ENCODE assay signal across 8 mouse cellular contexts in genomic region chr8:114133050-114133509, GRCm38 (mm10). TPM values are rescaled to one million over a fixed set of nuclear protein-coding genes. Genes with fewer than 3 reads are reported as not detected.
DNase-seq lines count a peak whose midpoint lies in the region; ATAC-seq and TF ChIP-seq lines count a peak whose summit lies in the region.

No protein-coding gene starts in this region.

- dilution Hi-C loops in CH12.LX (cut with MboI; ENCODE audit: extremely low pct_ligation_motif_present, extremely low pct_unique_long_range_greater_than_20kb, low sequenced_read_pairs) = no loop called here

- DNase-seq in heart, adult 8-10 months (ENCODE audit: low spot score) = no peak
- DNase-seq in CH12.LX (ENCODE audit: extremely low read depth) = no peak
- DNase-seq in forebrain, embryonic 14.5 days (ENCODE audit: low spot score) = no peak
- DNase-seq in liver, embryonic 13.5 days = no peak
- DNase-seq in right cerebral cortex, postnatal 14 days = no peak
- DNase-seq in right cerebral cortex, adult 2 months (ENCODE audit: low spot score in 2 of 2) = no peak
- no peak for DNase-seq in left cerebral cortex, adult 11 months (ENCODE audit: low spot score)

- TF ChIP-seq POLR2A in CH12.LX (IDR thresholded peaks at IDR 0.05; ENCODE audit: low read depth, low read length) = no peak

- H3K4me2 ChIP-seq in heart, embryonic 15.5 days = peak overlapping the region; percentile 68
- H3K4me2 ChIP-seq in CH12.LX (ENCODE audit: insufficient read depth, low read depth, poor library complexity, severe bottlenecking) = peak overlapping the region; percentile 89; the same call in 1 of the 2 replicates
- peak overlapping the region; percentile 64 for H3K4me2 ChIP-seq in forebrain, embryonic 14.5 days (ENCODE audit: low read length)
- peak overlapping the region; percentile 82 for H3K4me2 ChIP-seq in liver, embryonic 13.5 days

- no peak for TF ChIP-seq EP300 in CH12.LX (IDR thresholded peaks at IDR 0.05; ENCODE audit: low read length)

- TF ChIP-seq RAD21 in CH12.LX (IDR thresholded peaks at IDR 0.05; ENCODE audit: low read depth, low read length) = no peak

- H3K9me3 ChIP-seq in heart, embryonic 15.5 days (replicated peaks) = no peaks in the 10 kb centered on the region
- H3K9me3 ChIP-seq in CH12.LX (replicated peaks; ENCODE audit: low read length) = no peaks in the 10 kb centered on the region
- H3K9me3 ChIP-seq in forebrain, embryonic 14.5 days (replicated peaks; ENCODE audit: control insufficient read depth, low read length) = no peaks in the 10 kb centered on the region
- H3K9me3 ChIP-seq in liver, embryonic 13.5 days (replicated peaks) = no peaks in the 10 kb centered on the region

- no peak overlapping the region for H3K9ac ChIP-seq in heart, embryonic 15.5 days
- no peak overlapping the region for H3K9ac ChIP-seq in CH12.LX (ENCODE audit: insufficient read depth, low read depth)
- H3K9ac ChIP-seq in forebrain, embryonic 14.5 days (ENCODE audit: low read length) = no peak overlapping the region; the same call in 1 of the 2 replicates
- no peak overlapping the region for H3K9ac ChIP-seq in liver, embryonic 13.5 days

- ATAC-seq in heart, embryonic 15.5 days (replicated peaks; ENCODE audit: insufficient number of reproducible peaks, insufficient read depth, low FRiP score, low read depth) = no peak
- ATAC-seq in forebrain, embryonic 14.5 days = peak; percentile 13; the same call in 1 of the 2 replicates
- ATAC-seq in liver, embryonic 13.5 days (ENCODE audit: low read depth) = no peak

- H3K79me2 ChIP-seq in CH12.LX (replicated peaks; ENCODE audit: control insufficient read depth, extremely low read depth, insufficient read depth, poor library complexity, severe bottlenecking) = no peaks in the 10 kb centered on the region

- 29% methylated on average over 14 of the region's 14 CpGs for WGBS in heart, embryonic 15.5 days
- 30% methylated on average over 14 of the region's 14 CpGs for WGBS in forebrain, embryonic 14.5 days
- 30% methylated on average over 14 of the region's 14 CpGs for WGBS in liver, embryonic 13.5 days (ENCODE audit: insufficient replicate concordance)

- peak overlapping the region; percentile 58 for H3K4me3 ChIP-seq in heart, embryonic 15.5 days
- H3K4me3 ChIP-seq in CH12.LX (replicated peaks in 1 of 3; ENCODE audit: low read depth in 2 of 3, low read length in 2 of 3, poor library complexity in 1 of 3) = peak overlapping the region in 1 of 3 experiments; percentile 76
- H3K4me3 ChIP-seq in forebrain, embryonic 14.5 days (ENCODE audit: low read depth, low read length) = peak overlapping the region; percentile 38; the same call in 1 of the 2 replicates
- H3K4me3 ChIP-seq in liver, embryonic 13.5 days (replicated peaks) = peak overlapping the region; percentile 70; the same call in 1 of the 2 replicates

- H3K27me3 ChIP-seq in heart, embryonic 15.5 days = no peaks in the 10 kb centered on the region
- peaks cover 15% of the 10 kb centered on the region for H3K27me3 ChIP-seq in CH12.LX (replicated peaks)
- H3K27me3 ChIP-seq in forebrain, embryonic 14.5 days (replicated peaks; ENCODE audit: control insufficient read depth, insufficient read depth, low read length) = no peaks in the 10 kb centered on the region
- H3K27me3 ChIP-seq in liver, embryonic 13.5 days = no peaks in the 10 kb centered on the region

- H3K4me1 ChIP-seq in heart, embryonic 15.5 days (replicated peaks) = peaks cover 16% of the 10 kb centered on the region
- peaks cover 8 to 13% of the 10 kb centered on the region in 2 experiments; a peak in 3 of 4 replicates for H3K4me1 ChIP-seq in CH12.LX (ENCODE audit: control insufficient read depth in 1 of 2, insufficient read depth in 2 of 2)
- no peaks in the 10 kb centered on the region; the same call in 1 of the 2 replicates for H3K4me1 ChIP-seq in forebrain, embryonic 14.5 days (ENCODE audit: control insufficient read depth, insufficient read depth, low read length)
- peaks cover 48% of the 10 kb centered on the region for H3K4me1 ChIP-seq in liver, embryonic 13.5 days (replicated peaks)

- in situ Hi-C loops in CH12.LX (cut with MboI; ENCODE audit: low pct_ligation_motif_present, low pct_unique_long_range_greater_than_20kb, low sequenced_read_pairs) = no loop called here

- H3K27ac ChIP-seq in heart, embryonic 15.5 days = no peak overlapping the region
- no peak overlapping the region for H3K27ac ChIP-seq in CH12.LX (ENCODE audit: insufficient read depth, low read depth)
- H3K27ac ChIP-seq in forebrain, embryonic 14.5 days (ENCODE audit: low read depth, low read length) = no peak overlapping the region
- H3K27ac ChIP-seq in liver, embryonic 13.5 days = no peak overlapping the region

- no peak for TF ChIP-seq CTCF in CH12.LX (conservative IDR thresholded peaks at IDR 0.05 in 1 of 2, IDR thresholded peaks at IDR 0.05 in 1 of 2; ENCODE audit: low read depth in 2 of 2, low read length in 2 of 2)

- no peaks in the 10 kb centered on the region for H3K36me3 ChIP-seq in heart, embryonic 15.5 days
- H3K36me3 ChIP-seq in CH12.LX (replicated peaks in 1 of 2; ENCODE audit: control insufficient read depth in 1 of 2, insufficient read depth in 1 of 2, low read length in 1 of 2) = peaks cover 0 to 22% of the 10 kb centered on the region in 2 experiments
- no peaks in the 10 kb centered on the region for H3K36me3 ChIP-seq in forebrain, embryonic 14.5 days (ENCODE audit: control insufficient read depth, insufficient read depth, low read length)
- no peaks in the 10 kb centered on the region for H3K36me3 ChIP-seq in liver, embryonic 13.5 days

TF ChIP-seq in CH12.LX, 34 proteins besides CTCF, POLR2A, EP300 and RAD21:
- TF ChIP-seq BHLHE40 (IDR thresholded peaks at IDR 0.05; ENCODE audit: low read depth, low read length) (no peak), MXI1 (IDR thresholded peaks at IDR 0.05; ENCODE audit: low read depth, low read length) (no peak), ZNF384 (IDR thresholded peaks at IDR 0.05; ENCODE audit: low read depth, low read length) (peak; percentile 92), SMC3 (IDR thresholded peaks at IDR 0.05; ENCODE audit: low read depth, low read length) (no peak), ZMIZ1 (IDR thresholded peaks at IDR 0.05; ENCODE audit: low read depth, low read length) (no peak)
TF ChIP-seq in CH12.LX: peak in this region for 1.

RNA-seq across cellular contexts. Expression of gene Nudt7, which starts 0.3 kb away (rescaled TPM):
- 25.5 and 28.1 TPM in 2 replicates for polyA plus RNA-seq in heart, embryonic 15.5 days (2015; fragmentation: Nextera tagmentation; extraction: Ambion mirVana)
- total RNA-seq in heart, adult 8-10 months (2022) = 100 to 1,000 TPM; 103 to 128 (median 108) TPM
- total RNA-seq in CH12.LX (2012; rRNA removed) = 7.9 and 9.2 TPM in 2 replicates
- total RNA-seq in CH12.LX (2014; rRNA removed) = 16.0 and 16.5 TPM in 2 replicates
- 9.8 and 9.9 TPM in 2 replicates for polyA plus RNA-seq in CH12.LX (2012; ENCODE audit: insufficient read length, low read depth)
- polyA plus RNA-seq in forebrain, embryonic 14.5 days (2014; fragmentation: Nextera tagmentation; extraction: Ambion mirVana) = 4.6 and 5.0 TPM in 2 replicates
- 16.4 and 19.4 TPM in 2 replicates for polyA plus RNA-seq in liver, embryonic 13.5 days (2015; fragmentation: Nextera tagmentation; extraction: Ambion mirVana)
